Mouse (Mus musculus): ENCODE data around the gene Rassf6. TPM values are rescaled to one million over a fixed set of nuclear protein-coding genes. Genes with fewer than 3 reads are reported as not detected.

Rassf6 gene
- polyA plus RNA-seq, 1 experiment from 2014 or later: 1.9 TPM

- Histone ChIP-seq H3K4me1 (replicated peaks) (no peaks in the 10 kb centered on the region), H3K9me3 (no peaks in the 10 kb centered on the region), H3K4me2 (peak overlapping the region; percentile 68), H3K27ac (replicated peaks) (no peak overlapping the region), H3K4me3 (peak overlapping the region; percentile 41), H3K9ac (peak overlapping the region; percentile 67), H3K36me3 (no peaks in the 10 kb centered on the region), H3K27me3 (no peaks in the 10 kb centered on the region)
- 25% methylated on average over 25 of the region's 25 CpGs for WGBS
- peak; percentile 74 for ATAC-seq (ENCODE audit: low read depth)
Measured at GRCm38 (mm10) chr5:90588708-90589595, 51.5 kb downstream of the Rassf6 start.

- no peak for ATAC-seq (ENCODE audit: low read depth)
- Histone ChIP-seq H3K27ac (replicated peaks) (no peak overlapping the region), H3K9ac (no peak overlapping the region), H3K4me2 (no peak overlapping the region), H3K4me3 (no peak overlapping the region), H3K9me3 (no peaks in the 10 kb centered on the region), H3K4me1 (replicated peaks) (no peaks in the 10 kb centered on the region), H3K27me3 (no peaks in the 10 kb centered on the region), H3K36me3 (no peaks in the 10 kb centered on the region)
- 92% methylated on average over 5 of the region's 5 CpGs for WGBS
Measured at GRCm38 (mm10) chr5:90588104-90588503, 52.4 kb downstream of the Rassf6 start.

- Histone ChIP-seq H3K36me3 (no peaks in the 10 kb centered on the region), H3K4me1 (replicated peaks) (no peaks in the 10 kb centered on the region), H3K4me2 (no peak overlapping the region), H3K27ac (replicated peaks) (no peak overlapping the region), H3K4me3 (no peak overlapping the region), H3K9me3 (no peaks in the 10 kb centered on the region), H3K27me3 (no peaks in the 10 kb centered on the region), H3K9ac (no peak overlapping the region)
- WGBS: 78% methylated on average over 5 of the region's 5 CpGs
- no peak for ATAC-seq (ENCODE audit: low read depth)
Measured at GRCm38 (mm10) chr5:90586511-90586910, 53.9 kb downstream of the Rassf6 start.

GRCm38 (mm10) chr5:90584799-90585198 lies 55.7 kb downstream of the Rassf6 start:
- no peaks in the 10 kb centered on the region for H3K4me1 ChIP-seq (replicated peaks)
- no peak overlapping the region for H3K9ac ChIP-seq
- no peaks in the 10 kb centered on the region for H3K9me3 ChIP-seq
- WGBS: 86% methylated on average over 7 of the region's 7 CpGs
- no peak overlapping the region for H3K4me2 ChIP-seq
- no peak overlapping the region for H3K27ac ChIP-seq (replicated peaks)
- ATAC-seq (ENCODE audit: low read depth): no peak
- H3K27me3 ChIP-seq: no peaks in the 10 kb centered on the region
- no peak overlapping the region for H3K4me3 ChIP-seq
- no peaks in the 10 kb centered on the region for H3K36me3 ChIP-seq

GRCm38 (mm10) chr5:90582179-90582578 lies 58.3 kb downstream of the Rassf6 start:
- ATAC-seq (ENCODE audit: low read depth): no peak
- no peaks in the 10 kb centered on the region for H3K9me3 ChIP-seq
- no peaks in the 10 kb centered on the region for H3K27me3 ChIP-seq
- H3K4me2 ChIP-seq: no peak overlapping the region
- H3K9ac ChIP-seq: no peak overlapping the region
- H3K36me3 ChIP-seq: no peaks in the 10 kb centered on the region
- 90% methylated on average over 6 of the region's 6 CpGs for WGBS
- no peaks in the 10 kb centered on the region for H3K4me1 ChIP-seq (replicated peaks)
- H3K27ac ChIP-seq (replicated peaks): no peak overlapping the region
- H3K4me3 ChIP-seq: no peak overlapping the region

- 90% methylated on average over 9 of the region's 9 CpGs for WGBS
- Histone ChIP-seq H3K9me3 (no peaks in the 10 kb centered on the region), H3K4me3 (no peak overlapping the region), H3K9ac (no peak overlapping the region), H3K27me3 (no peaks in the 10 kb centered on the region), H3K27ac (replicated peaks) (no peak overlapping the region), H3K36me3 (no peaks in the 10 kb centered on the region), H3K4me2 (no peak overlapping the region), H3K4me1 (replicated peaks) (no peaks in the 10 kb centered on the region)
- no peak for ATAC-seq (ENCODE audit: low read depth)
Measured at GRCm38 (mm10) chr5:90579556-90579955, 60.9 kb downstream of the Rassf6 start.

GRCm38 (mm10) chr5:90577751-90578150 lies 62.7 kb downstream of the Rassf6 start:
- no peak overlapping the region for H3K9ac ChIP-seq
- H3K27ac ChIP-seq (replicated peaks): no peak overlapping the region
- H3K4me1 ChIP-seq (replicated peaks): no peaks in the 10 kb centered on the region
- H3K4me3 ChIP-seq: no peak overlapping the region
- H3K36me3 ChIP-seq: no peaks in the 10 kb centered on the region
- no peaks in the 10 kb centered on the region for H3K27me3 ChIP-seq
- ATAC-seq (ENCODE audit: low read depth): no peak
- H3K4me2 ChIP-seq: no peak overlapping the region
- WGBS: 88% methylated on average over 9 of the region's 9 CpGs
- H3K9me3 ChIP-seq: no peaks in the 10 kb centered on the region

GRCm38 (mm10) chr5:90571216-90571615 lies 69.2 kb downstream of the Rassf6 start:
- no peaks in the 10 kb centered on the region for H3K27me3 ChIP-seq
- 22% methylated on average over 3 of the region's 3 CpGs for WGBS
- no peak overlapping the region for H3K4me3 ChIP-seq
- H3K9ac ChIP-seq: no peak overlapping the region
- no peaks in the 10 kb centered on the region for H3K36me3 ChIP-seq
- no peaks in the 10 kb centered on the region; the same call in 1 of the 2 replicates for H3K4me1 ChIP-seq (replicated peaks)
- H3K4me2 ChIP-seq: no peak overlapping the region
- ATAC-seq (ENCODE audit: low read depth): no peak
- H3K27ac ChIP-seq (replicated peaks): no peak overlapping the region
- H3K9me3 ChIP-seq: no peaks in the 10 kb centered on the region

- Histone ChIP-seq H3K9ac (no peak overlapping the region), H3K4me2 (no peak overlapping the region), H3K9me3 (no peaks in the 10 kb centered on the region), H3K4me1 (replicated peaks) (no peaks in the 10 kb centered on the region; the same call in 1 of the 2 replicates), H3K36me3 (no peaks in the 10 kb centered on the region), H3K27me3 (no peaks in the 10 kb centered on the region), H3K4me3 (no peak overlapping the region), H3K27ac (replicated peaks) (no peak overlapping the region)
- no peak for ATAC-seq (ENCODE audit: low read depth)
Measured at GRCm38 (mm10) chr5:90568338-90568737, 72.1 kb downstream of the Rassf6 start.

- H3K9ac ChIP-seq: no peak overlapping the region
- H3K27ac ChIP-seq (replicated peaks): no peak overlapping the region
- no peaks in the 10 kb centered on the region for H3K27me3 ChIP-seq
- H3K9me3 ChIP-seq: no peaks in the 10 kb centered on the region
- no peak for ATAC-seq (ENCODE audit: low read depth)
- no peaks in the 10 kb centered on the region for H3K36me3 ChIP-seq
- WGBS: 80% methylated on average over 5 of the region's 5 CpGs
- H3K4me1 ChIP-seq (replicated peaks): no peaks in the 10 kb centered on the region; the same call in 1 of the 2 replicates
- no peak overlapping the region for H3K4me3 ChIP-seq
- H3K4me2 ChIP-seq: no peak overlapping the region
Measured at GRCm38 (mm10) chr5:90567788-90568187, 72.7 kb downstream of the Rassf6 start.

- WGBS: 82% methylated on average over 6 of the region's 6 CpGs
Measured at GRCm38 (mm10) chr5:90565205-90565604, 75.3 kb downstream of the Rassf6 start.

GRCm38 (mm10) chr5:90564161-90564560 lies 76.3 kb downstream of the Rassf6 start:
- no peak overlapping the region for H3K4me2 ChIP-seq
- no peak overlapping the region for H3K27ac ChIP-seq (replicated peaks)
- no peak overlapping the region for H3K4me3 ChIP-seq
- no peaks in the 10 kb centered on the region for H3K4me1 ChIP-seq (replicated peaks)
- no peaks in the 10 kb centered on the region for H3K9me3 ChIP-seq
- no peak for ATAC-seq (ENCODE audit: low read depth)
- 89% methylated on average over 4 of the region's 4 CpGs for WGBS
- no peak overlapping the region for H3K9ac ChIP-seq
- H3K36me3 ChIP-seq: no peaks in the 10 kb centered on the region
- H3K27me3 ChIP-seq: no peaks in the 10 kb centered on the region

More at GRCm38 (mm10) chr5:90565205-90565604, 75.3 kb downstream of the Rassf6 start:
- no peak overlapping the region for H3K4me2 ChIP-seq
- H3K27me3 ChIP-seq: no peaks in the 10 kb centered on the region
- H3K9ac ChIP-seq: no peak overlapping the region
- no peaks in the 10 kb centered on the region for H3K4me1 ChIP-seq (replicated peaks)
- no peaks in the 10 kb centered on the region for H3K9me3 ChIP-seq
- no peak overlapping the region for H3K27ac ChIP-seq (replicated peaks)
- no peak for ATAC-seq (ENCODE audit: low read depth)
- no peak overlapping the region for H3K4me3 ChIP-seq
- no peaks in the 10 kb centered on the region for H3K36me3 ChIP-seq

- no peak for ATAC-seq (ENCODE audit: low read depth)
- Histone ChIP-seq H3K9me3 (no peaks in the 10 kb centered on the region), H3K36me3 (no peaks in the 10 kb centered on the region), H3K27ac (replicated peaks) (no peak overlapping the region), H3K4me3 (no peak overlapping the region), H3K27me3 (no peaks in the 10 kb centered on the region), H3K4me1 (replicated peaks) (no peaks in the 10 kb centered on the region), H3K9ac (no peak overlapping the region), H3K4me2 (no peak overlapping the region)
- WGBS: 92% methylated on average over 4 of the region's 4 CpGs
Measured at GRCm38 (mm10) chr5:90562880-90563279, 77.6 kb downstream of the Rassf6 start.
